Mouse (Mus musculus): ENCODE data around the gene Jam2.

DNA sequence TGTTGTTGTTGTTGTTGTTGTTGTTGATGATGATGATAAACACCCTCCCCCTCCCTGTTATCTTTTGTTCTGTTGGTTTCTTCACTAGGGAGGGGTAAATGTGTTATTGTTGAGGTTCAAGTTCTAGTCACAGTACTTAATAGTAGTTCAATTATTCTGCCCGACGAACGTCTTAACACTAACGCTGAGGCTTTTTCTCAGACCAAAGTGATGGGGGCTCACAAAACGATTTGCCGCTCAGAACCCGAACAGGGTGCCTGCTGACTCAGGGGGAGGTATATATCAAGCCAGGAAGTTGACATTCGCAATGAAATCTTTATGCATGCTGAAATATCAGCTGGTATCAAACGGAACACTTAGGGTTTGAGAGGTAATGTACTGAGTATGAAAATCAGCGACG lies 1.4 kb downstream of the Jam2 start:
- no peak for TF ChIP-seq POLR2A (IDR thresholded peaks at IDR 0.05; ENCODE audit: borderline replicate concordance, low read depth, low read length)
- TF ChIP-seq CTCF (IDR thresholded peaks at IDR 0.05; ENCODE audit: low read depth, low read length): no peak

Measured in bone marrow macrophage, adult 2 months (primary cell).